Mouse (Mus musculus): ENCODE data around the gene Rars2. TPM values are rescaled to one million over a fixed set of nuclear protein-coding genes. Genes with fewer than 3 reads are reported as not detected.
A peak's percentile ranks its signal among the peaks of the same experiment; 100 is the strongest.

Gene Rars2
- polyA plus RNA-seq, 1 experiment from 2014 or later, result 27.4 TPM

DNA sequence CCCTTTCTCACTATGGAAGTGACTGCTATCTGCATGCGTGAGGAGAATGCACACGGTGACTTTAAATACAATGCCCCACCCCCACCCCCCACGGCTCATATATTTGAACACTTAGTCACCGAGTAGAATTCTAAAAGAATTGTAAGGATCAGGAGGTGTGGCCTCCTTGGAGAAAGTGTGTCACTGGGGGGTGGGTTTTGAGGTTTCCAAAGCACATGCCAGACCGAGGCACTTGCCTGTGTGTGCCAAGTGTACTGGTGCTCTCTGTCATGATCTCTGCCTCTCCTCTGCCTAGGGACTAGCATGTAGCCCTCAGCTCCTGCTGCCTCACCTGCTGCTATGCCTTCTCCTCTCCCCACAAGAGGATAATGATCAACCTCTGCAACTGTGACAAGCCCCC lies 32.3 kb upstream of the Rars2 start:
- Histone ChIP-seq H3K9me3 (ENCODE audit: control insufficient read depth) (no peaks in the 10 kb centered on the region), H3K27ac (ENCODE audit: low read depth, low read length) (no peak overlapping the region), H3K4me3 (ENCODE audit: low read depth, low read length) (no peak overlapping the region), H3K4me2 (replicated peaks; ENCODE audit: low read depth) (no peak overlapping the region), H3K4me1 (replicated peaks; ENCODE audit: control insufficient read depth, insufficient read depth, low read length) (no peaks in the 10 kb centered on the region), H3K36me3 (ENCODE audit: control insufficient read depth, insufficient read depth) (peaks cover 58% of the 10 kb centered on the region), H3K27me3 (replicated peaks; ENCODE audit: control insufficient read depth, insufficient read depth, low read length) (no peaks in the 10 kb centered on the region), H3K9ac (ENCODE audit: low read depth, low read length) (no peak overlapping the region)
- WGBS, result 58% methylated on average over 5 of the region's 5 CpGs
- ATAC-seq, result no peak
- TF ChIP-seq CTCF (IDR thresholded peaks at IDR 0.05; ENCODE audit: low read depth), result no peak

GRCm38 (mm10) chr4:34583427-34583826 lies 31.3 kb upstream of the Rars2 start:
- Histone ChIP-seq H3K27me3 (replicated peaks; ENCODE audit: control insufficient read depth, insufficient read depth, low read length) (no peaks in the 10 kb centered on the region), H3K4me2 (replicated peaks; ENCODE audit: low read depth) (no peak overlapping the region), H3K27ac (ENCODE audit: low read depth, low read length) (no peak overlapping the region), H3K9me3 (ENCODE audit: control insufficient read depth) (no peaks in the 10 kb centered on the region), H3K4me3 (ENCODE audit: low read depth, low read length) (no peak overlapping the region), H3K36me3 (ENCODE audit: control insufficient read depth, insufficient read depth) (peaks cover 50% of the 10 kb centered on the region), H3K9ac (ENCODE audit: low read depth, low read length) (no peak overlapping the region), H3K4me1 (replicated peaks; ENCODE audit: control insufficient read depth, insufficient read depth, low read length) (no peaks in the 10 kb centered on the region)
- TF ChIP-seq CTCF (IDR thresholded peaks at IDR 0.05; ENCODE audit: low read depth), result no peak
- ATAC-seq, result no peak
- WGBS, result 89% methylated on average over 3 of the region's 3 CpGs

GRCm38 (mm10) chr4:34584871-34585607 lies 29.7 kb upstream of the Rars2 start:
- Histone ChIP-seq H3K27me3 (replicated peaks; ENCODE audit: control insufficient read depth, insufficient read depth, low read length) (no peaks in the 10 kb centered on the region), H3K9me3 (ENCODE audit: control insufficient read depth) (no peaks in the 10 kb centered on the region), H3K9ac (ENCODE audit: low read depth, low read length) (no peak overlapping the region), H3K36me3 (ENCODE audit: control insufficient read depth, insufficient read depth) (peaks cover 37% of the 10 kb centered on the region), H3K27ac (ENCODE audit: low read depth, low read length) (no peak overlapping the region), H3K4me2 (replicated peaks; ENCODE audit: low read depth) (no peak overlapping the region), H3K4me1 (replicated peaks; ENCODE audit: control insufficient read depth, insufficient read depth, low read length) (no peaks in the 10 kb centered on the region), H3K4me3 (ENCODE audit: low read depth, low read length) (no peak overlapping the region)
- no peak for ATAC-seq
- WGBS, result 78% methylated on average over 7 of the region's 7 CpGs
- TF ChIP-seq CTCF (IDR thresholded peaks at IDR 0.05; ENCODE audit: low read depth), result no peak

- no peak overlapping the region for H3K4me2 ChIP-seq (replicated peaks; ENCODE audit: low read depth)
- TF ChIP-seq CTCF (IDR thresholded peaks at IDR 0.05; ENCODE audit: low read depth), result no peak
- H3K9me3 ChIP-seq (ENCODE audit: control insufficient read depth), result no peaks in the 10 kb centered on the region
- H3K4me1 ChIP-seq (replicated peaks; ENCODE audit: control insufficient read depth, insufficient read depth, low read length), result no peaks in the 10 kb centered on the region
- no peak overlapping the region for H3K4me3 ChIP-seq (ENCODE audit: low read depth, low read length)
- H3K27me3 ChIP-seq (replicated peaks; ENCODE audit: control insufficient read depth, insufficient read depth, low read length), result no peaks in the 10 kb centered on the region
- no peak overlapping the region for H3K9ac ChIP-seq (ENCODE audit: low read depth, low read length)
- H3K27ac ChIP-seq (ENCODE audit: low read depth, low read length), result no peak overlapping the region
- 98% methylated on average over 6 of the region's 6 CpGs for WGBS
- ATAC-seq, result no peak
- H3K36me3 ChIP-seq (ENCODE audit: control insufficient read depth, insufficient read depth), result peaks cover 59% of the 10 kb centered on the region
Observed at GRCm38 (mm10) chr4:34603123-34603522, 11.6 kb upstream of the Rars2 start.

GRCm38 (mm10) chr4:34606658-34607057 lies 8.1 kb upstream of the Rars2 start:
- H3K27me3 ChIP-seq (replicated peaks; ENCODE audit: control insufficient read depth, insufficient read depth, low read length), result no peaks in the 10 kb centered on the region
- WGBS, result 99% methylated on average over 10 of the region's 10 CpGs
- H3K9ac ChIP-seq (ENCODE audit: low read depth, low read length), result no peak overlapping the region
- H3K4me1 ChIP-seq (replicated peaks; ENCODE audit: control insufficient read depth, insufficient read depth, low read length), result no peaks in the 10 kb centered on the region
- H3K4me3 ChIP-seq (ENCODE audit: low read depth, low read length), result no peak overlapping the region
- ATAC-seq, result no peak
- no peak for TF ChIP-seq CTCF (IDR thresholded peaks at IDR 0.05; ENCODE audit: low read depth)
- H3K4me2 ChIP-seq (replicated peaks; ENCODE audit: low read depth), result no peak overlapping the region
- no peaks in the 10 kb centered on the region for H3K9me3 ChIP-seq (ENCODE audit: control insufficient read depth)
- H3K36me3 ChIP-seq (ENCODE audit: control insufficient read depth, insufficient read depth), result peaks cover 48% of the 10 kb centered on the region
- no peak overlapping the region for H3K27ac ChIP-seq (ENCODE audit: low read depth, low read length)

GRCm38 (mm10) chr4:34613571-34614145 lies 1.1 kb upstream of the Rars2 start:
- WGBS, result 64% methylated on average over 6 of the region's 6 CpGs
- H3K27ac ChIP-seq (ENCODE audit: low read depth, low read length), result no peak overlapping the region

More at GRCm38 (mm10) chr4:34613571-34614145, 1.1 kb upstream of the Rars2 start:
- H3K9ac ChIP-seq (ENCODE audit: low read depth, low read length), result peak overlapping the region; percentile 64; the same call in 1 of the 2 replicates
- no peak for ATAC-seq
- peaks cover 11% of the 10 kb centered on the region; the same call in 1 of the 2 replicates for H3K36me3 ChIP-seq (ENCODE audit: control insufficient read depth, insufficient read depth)
- H3K4me1 ChIP-seq (replicated peaks; ENCODE audit: control insufficient read depth, insufficient read depth, low read length), result peaks cover 7% of the 10 kb centered on the region
- TF ChIP-seq CTCF (IDR thresholded peaks at IDR 0.05; ENCODE audit: low read depth), result no peak
- H3K9me3 ChIP-seq (ENCODE audit: control insufficient read depth), result no peaks in the 10 kb centered on the region
- no peaks in the 10 kb centered on the region for H3K27me3 ChIP-seq (replicated peaks; ENCODE audit: control insufficient read depth, insufficient read depth, low read length)
- H3K4me2 ChIP-seq (replicated peaks; ENCODE audit: low read depth), result peak overlapping the region; percentile 79
- H3K4me3 ChIP-seq (ENCODE audit: low read depth, low read length), result peak overlapping the region; percentile 72

Data from intestine, postnatal 0 days (tissue).